Comparison of ENCODE assay signal across 8 mouse cellular contexts in the genomic region with DNA sequence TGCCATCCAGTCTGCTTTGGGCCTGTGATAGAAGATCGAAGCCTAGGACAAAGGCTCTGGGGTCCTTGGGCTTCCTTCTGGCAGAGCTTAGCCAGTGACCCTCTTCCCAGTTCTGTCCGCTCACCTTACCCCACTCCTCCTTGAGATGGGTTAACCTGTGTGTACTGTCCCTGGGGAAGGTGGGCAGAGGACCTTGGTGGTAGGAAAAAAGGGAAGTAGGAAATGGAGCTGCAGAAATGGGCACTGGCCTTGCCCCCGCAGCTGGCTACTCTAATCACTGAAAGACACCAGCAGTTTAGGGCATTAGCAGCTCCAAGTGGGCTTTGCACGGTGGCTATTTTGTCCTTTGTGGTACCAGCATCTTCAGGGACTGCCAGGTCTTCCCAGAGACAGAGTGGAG. TPM values are rescaled to one million over a fixed set of nuclear protein-coding genes. Genes with fewer than 3 reads are reported as not detected.
DNase-seq lines count a peak whose midpoint lies in the region; ATAC-seq and TF ChIP-seq lines count a peak whose summit lies in the region.

No protein-coding gene starts in this region.

- no peaks in the 10 kb centered on the region for H3K27me3 ChIP-seq in forebrain, embryonic 14.5 days (replicated peaks; ENCODE audit: control insufficient read depth, insufficient read depth, low read length)
- H3K27me3 ChIP-seq in forebrain, embryonic 16.5 days (replicated peaks; ENCODE audit: control insufficient read depth, insufficient read depth, low read length) = no peaks in the 10 kb centered on the region
- H3K27me3 ChIP-seq in liver, adult 2 months (ENCODE audit: control insufficient read depth, insufficient read depth, low read length) = no peaks in the 10 kb centered on the region
- H3K27me3 ChIP-seq in embryonic facial prominence, embryonic 13.5 days = no peaks in the 10 kb centered on the region

- H3K4me2 ChIP-seq in forebrain, embryonic 14.5 days (ENCODE audit: low read length) = no peak overlapping the region
- no peak overlapping the region for H3K4me2 ChIP-seq in forebrain, embryonic 16.5 days (ENCODE audit: low read length)
- H3K4me2 ChIP-seq in embryonic facial prominence, embryonic 13.5 days = no peak overlapping the region

- H3K9ac ChIP-seq in forebrain, embryonic 14.5 days (ENCODE audit: low read length) = no peak overlapping the region
- H3K9ac ChIP-seq in forebrain, embryonic 16.5 days (replicated peaks; ENCODE audit: low read depth, low read length) = no peak overlapping the region
- H3K9ac ChIP-seq in liver, adult 2 months (ENCODE audit: low read depth, low read length) = no peak overlapping the region
- H3K9ac ChIP-seq in embryonic facial prominence, embryonic 13.5 days = peak overlapping the region; percentile 53; the same call in 1 of the 2 replicates

- H3K27ac ChIP-seq in forebrain, embryonic 14.5 days (ENCODE audit: low read depth, low read length) = no peak overlapping the region
- no peak overlapping the region for H3K27ac ChIP-seq in forebrain, embryonic 16.5 days (ENCODE audit: low read length)
- H3K27ac ChIP-seq in liver, adult 2 months (replicated peaks; ENCODE audit: insufficient read depth, low read depth, low read length) = peak overlapping the region; percentile 25
- H3K27ac ChIP-seq in embryonic facial prominence, embryonic 13.5 days = peak overlapping the region; percentile 29; the same call in 1 of the 2 replicates

- H3K9me3 ChIP-seq in forebrain, embryonic 14.5 days (replicated peaks; ENCODE audit: control insufficient read depth, low read length) = no peaks in the 10 kb centered on the region
- no peaks in the 10 kb centered on the region for H3K9me3 ChIP-seq in forebrain, embryonic 16.5 days (ENCODE audit: control insufficient read depth, low read length)
- no peaks in the 10 kb centered on the region for H3K9me3 ChIP-seq in embryonic facial prominence, embryonic 13.5 days

- 0 out of 2 replicates have a peak, but pooled peaks cover 2% of the 10 kb centered on the region for H3K4me1 ChIP-seq in forebrain, embryonic 14.5 days (ENCODE audit: control insufficient read depth, insufficient read depth, low read length)
- peaks cover 14% of the 10 kb centered on the region for H3K4me1 ChIP-seq in forebrain, embryonic 16.5 days (replicated peaks; ENCODE audit: control insufficient read depth, insufficient read depth, low read length)
- H3K4me1 ChIP-seq in liver, adult 2 months (ENCODE audit: control insufficient read depth, insufficient read depth, low read length) = peaks cover 24% of the 10 kb centered on the region
- peaks cover 28% of the 10 kb centered on the region for H3K4me1 ChIP-seq in embryonic facial prominence, embryonic 13.5 days

- no peak for DNase-seq in forebrain, embryonic 14.5 days (ENCODE audit: low spot score)
- DNase-seq in liver, adult 2 months (ENCODE audit: extremely low read depth, low read depth, low spot score) = no peak
- DNase-seq in liver = no peak
- no peak for DNase-seq in spleen, postnatal 36 days (ENCODE audit: low spot score in 2 of 2)
- DNase-seq in frontal cortex, adult 2 months (ENCODE audit: extremely low spot score in 1 of 2, low spot score in 1 of 2) = no peak

- H3K36me3 ChIP-seq in forebrain, embryonic 14.5 days (ENCODE audit: control insufficient read depth, insufficient read depth, low read length) = peaks cover 17% of the 10 kb centered on the region
- no peaks in the 10 kb centered on the region for H3K36me3 ChIP-seq in forebrain, embryonic 16.5 days (ENCODE audit: control insufficient read depth, insufficient read depth)
- no peaks in the 10 kb centered on the region for H3K36me3 ChIP-seq in liver, adult 2 months (ENCODE audit: control insufficient read depth, insufficient read depth, low read length)
- H3K36me3 ChIP-seq in embryonic facial prominence, embryonic 13.5 days = peaks cover 33% of the 10 kb centered on the region

- peak; percentile 13; the same call in 1 of the 2 replicates for ATAC-seq in forebrain, embryonic 14.5 days
- ATAC-seq in forebrain, embryonic 16.5 days = no peak
- no peak for ATAC-seq in embryonic facial prominence, embryonic 13.5 days (ENCODE audit: insufficient number of reproducible peaks, insufficient read depth, low FRiP score, low TSS enrichment, low read depth)
- 0 out of 2 replicates have a peak, but pooled peaks have one; percentile 1 for ATAC-seq in monocyte, adult 5-6 weeks (replicated peaks; ENCODE audit: insufficient number of reproducible peaks, low FRiP score, low TSS enrichment, poor library complexity, severe bottlenecking)

- H3K4me3 ChIP-seq in forebrain, embryonic 14.5 days (ENCODE audit: low read depth, low read length) = no peak overlapping the region
- H3K4me3 ChIP-seq in forebrain, embryonic 16.5 days (replicated peaks; ENCODE audit: low read length) = no peak overlapping the region
- H3K4me3 ChIP-seq in liver, adult 2 months (ENCODE audit: insufficient read depth, low read depth, low read length) = no peak overlapping the region
- no peak overlapping the region for H3K4me3 ChIP-seq in embryonic facial prominence, embryonic 13.5 days

- TF ChIP-seq POLR2A in liver, adult 2 months (IDR thresholded peaks at IDR 0.05; ENCODE audit: extremely low read depth, insufficient read depth, low read length) = no peak

- 75% methylated on average over 4 of the region's 4 CpGs for WGBS in forebrain, embryonic 14.5 days
- WGBS in forebrain, embryonic 16.5 days = 77% methylated on average over 4 of the region's 4 CpGs
- 81% methylated on average over 4 of the region's 4 CpGs for WGBS in liver, adult 2 months
- WGBS in embryonic facial prominence, embryonic 13.5 days = 78% methylated on average over 4 of the region's 4 CpGs

- TF ChIP-seq CTCF in liver, adult 2 months (IDR thresholded peaks at IDR 0.05; ENCODE audit: low read depth, low read length) = no peak

- H3K79me2 ChIP-seq in liver, adult 2 months (ENCODE audit: control insufficient read depth, insufficient read depth, low read length) = no peaks in the 10 kb centered on the region

RNA-seq across cellular contexts. Expression of gene Zc3h12a, which starts 12.6 kb away (rescaled TPM):
- polyA plus RNA-seq in forebrain, embryonic 14.5 days (2014; fragmentation: Nextera tagmentation; extraction: Ambion mirVana) = 0.14 and 0.32 TPM in 2 replicates
- polyA plus RNA-seq in forebrain, embryonic 16.5 days (2015; fragmentation: Nextera tagmentation; extraction: Ambion mirVana) = 0.13 TPM in 1 of 2 replicates, not detected in the other
- total RNA-seq in liver, adult 2 months (2014; rRNA removed) = 0.67 and 0.74 TPM in 2 replicates
- polyA plus RNA-seq in liver, adult 2 months (2012; rRNA removed) = 2.4 and 3.0 TPM in 2 replicates
- 0.70 and 0.80 TPM in 2 replicates for polyA plus RNA-seq in embryonic facial prominence, embryonic 13.5 days (2015; fragmentation: Nextera tagmentation; extraction: Ambion mirVana)
- total RNA-seq in monocyte, adult 5-6 weeks (2017) = 21.4 to 36.0 TPM (median 24.0 TPM) in 3 replicates
- polyA plus RNA-seq in frontal cortex, adult 2 months (2012; rRNA removed) = 1.3 and 1.6 TPM in 2 replicates

RNA-seq across cellular contexts. Expression of gene Meaf6, which starts 30.1 kb away (rescaled TPM):
- 153 and 164 TPM in 2 replicates for polyA plus RNA-seq in forebrain, embryonic 14.5 days (2014; fragmentation: Nextera tagmentation; extraction: Ambion mirVana)
- polyA plus RNA-seq in forebrain, embryonic 16.5 days (2015; fragmentation: Nextera tagmentation; extraction: Ambion mirVana) = 148 and 154 TPM in 2 replicates
- total RNA-seq in liver, adult 2 months (2014; rRNA removed) = 4.7 and 4.9 TPM in 2 replicates
- polyA plus RNA-seq in liver, adult 2 months (2012; rRNA removed) = 5.2 and 5.9 TPM in 2 replicates
- 71.2 and 79.9 TPM in 2 replicates for polyA plus RNA-seq in embryonic facial prominence, embryonic 13.5 days (2015; fragmentation: Nextera tagmentation; extraction: Ambion mirVana)
- 17.3 to 37.0 TPM (median 34.6 TPM) in 3 replicates for total RNA-seq in monocyte, adult 5-6 weeks (2017)
- 105 and 111 TPM in 2 replicates for polyA plus RNA-seq in frontal cortex, adult 2 months (2012; rRNA removed)

RNA-seq across cellular contexts. Expression of gene Snip1, which starts 48.6 kb away (rescaled TPM):
- 28.9 and 31.3 TPM in 2 replicates for polyA plus RNA-seq in forebrain, embryonic 14.5 days (2014; fragmentation: Nextera tagmentation; extraction: Ambion mirVana)
- 27.3 and 29.7 TPM in 2 replicates for polyA plus RNA-seq in forebrain, embryonic 16.5 days (2015; fragmentation: Nextera tagmentation; extraction: Ambion mirVana)
- 7.5 and 7.6 TPM in 2 replicates for total RNA-seq in liver, adult 2 months (2014; rRNA removed)
- 6.1 and 6.9 TPM in 2 replicates for polyA plus RNA-seq in liver, adult 2 months (2012; rRNA removed)
- polyA plus RNA-seq in embryonic facial prominence, embryonic 13.5 days (2015; fragmentation: Nextera tagmentation; extraction: Ambion mirVana) = 31.9 and 32.9 TPM in 2 replicates
- total RNA-seq in monocyte, adult 5-6 weeks (2017) = 26.6 to 40.5 TPM (median 35.0 TPM) in 3 replicates
- 11.6 and 12.0 TPM in 2 replicates for polyA plus RNA-seq in frontal cortex, adult 2 months (2012; rRNA removed)

RNA-seq across cellular contexts. Expression of gene Dnali1, which starts 49.6 kb away (rescaled TPM):
- 1.1 and 1.3 TPM in 2 replicates for polyA plus RNA-seq in forebrain, embryonic 14.5 days (2014; fragmentation: Nextera tagmentation; extraction: Ambion mirVana)
- polyA plus RNA-seq in forebrain, embryonic 16.5 days (2015; fragmentation: Nextera tagmentation; extraction: Ambion mirVana) = 0.41 and 0.51 TPM in 2 replicates
- total RNA-seq in liver, adult 2 months (2014; rRNA removed) = 0.09 TPM in 1 of 2 replicates, not detected in the other
- polyA plus RNA-seq in liver, adult 2 months (2012; rRNA removed) = 0.05 TPM in 1 of 2 replicates, not detected in the other
- polyA plus RNA-seq in embryonic facial prominence, embryonic 13.5 days (2015; fragmentation: Nextera tagmentation; extraction: Ambion mirVana) = 0.12 TPM in 1 of 2 replicates, not detected in the other
- 0.43 TPM in 1 of 3 replicates, not detected in the others for total RNA-seq in monocyte, adult 5-6 weeks (2017)
- 0.42 and 0.44 TPM in 2 replicates for polyA plus RNA-seq in frontal cortex, adult 2 months (2012; rRNA removed)

Comparison
In these comparisons a context has a peak if more than half of its experiments do, and no peak if none do; other contexts are left out.
1. ATAC-seq: peak in forebrain, embryonic 14.5 days (single experiment) and monocyte, adult 5-6 weeks (single experiment); none in forebrain, embryonic 16.5 days (single experiment) and embryonic facial prominence, embryonic 13.5 days (single experiment).
2. H3K27ac ChIP-seq: peak in liver, adult 2 months (single experiment) and embryonic facial prominence, embryonic 13.5 days (single experiment); none in forebrain, embryonic 14.5 days (single experiment) and forebrain, embryonic 16.5 days (single experiment).
3. RNA of gene Meaf6, which starts 30.1 kb away (polyA plus RNA-seq): 148 to 154 TPM in forebrain, embryonic 16.5 days, 153 to 164 TPM in forebrain, embryonic 14.5 days, 105 to 111 TPM in frontal cortex, adult 2 months and 71.2 to 79.9 TPM in embryonic facial prominence, embryonic 13.5 days; 5.2 to 5.9 TPM in liver, adult 2 months; every median in the first group is over 10 times any median in the second.